Mouse (Mus musculus) B cell, adult 2 months (primary cell): ENCODE results near the gene Ctnna3.

Experiments
- DNase-seq, 2 experiments: peaks; one replicate each; pipeline ENCODE4 v3.0.0; 2022

Ctnna3 gene

DNA sequence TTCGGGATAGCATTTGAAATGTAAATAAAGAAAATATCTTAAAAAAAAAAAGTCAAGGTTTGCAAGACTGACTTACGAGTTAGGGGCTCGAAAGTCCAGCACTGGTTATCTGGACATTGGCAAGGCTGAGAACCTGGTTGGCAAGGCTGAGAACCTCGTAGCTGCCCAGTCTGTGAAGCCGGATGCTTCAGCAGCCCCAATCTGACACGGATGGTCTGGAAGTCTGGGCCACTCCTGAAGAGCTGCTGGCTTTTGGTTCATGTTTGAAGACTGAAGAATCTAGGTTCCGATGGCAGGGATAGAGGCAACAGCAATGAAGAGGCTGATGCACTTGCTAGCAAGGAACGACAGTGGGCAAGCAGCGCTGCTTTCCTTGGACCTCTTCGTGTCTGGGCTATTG, 339.0 kb downstream of the Ctnna3 start:
- no peak for DNase-seq

DNA sequence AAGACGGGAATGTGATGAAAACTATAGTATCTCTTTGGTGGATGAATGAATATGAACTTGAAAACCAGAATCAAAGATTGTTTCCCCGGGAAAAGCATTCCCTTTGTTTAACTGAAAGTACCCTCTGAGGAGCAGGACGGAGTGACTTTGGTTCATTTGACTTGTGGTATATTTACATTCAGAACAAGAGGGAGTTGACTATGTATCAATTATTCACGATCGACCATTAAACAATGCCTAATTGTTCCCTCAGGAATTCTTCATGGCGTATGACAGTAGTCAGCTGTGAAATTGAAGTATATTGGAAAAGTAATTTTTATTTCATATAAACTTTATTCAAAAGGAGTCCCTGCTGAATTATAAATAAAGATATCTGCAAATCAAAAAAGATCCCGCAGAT, 341.8 kb downstream of the Ctnna3 start:
- DNase-seq, result no peak

DNA sequence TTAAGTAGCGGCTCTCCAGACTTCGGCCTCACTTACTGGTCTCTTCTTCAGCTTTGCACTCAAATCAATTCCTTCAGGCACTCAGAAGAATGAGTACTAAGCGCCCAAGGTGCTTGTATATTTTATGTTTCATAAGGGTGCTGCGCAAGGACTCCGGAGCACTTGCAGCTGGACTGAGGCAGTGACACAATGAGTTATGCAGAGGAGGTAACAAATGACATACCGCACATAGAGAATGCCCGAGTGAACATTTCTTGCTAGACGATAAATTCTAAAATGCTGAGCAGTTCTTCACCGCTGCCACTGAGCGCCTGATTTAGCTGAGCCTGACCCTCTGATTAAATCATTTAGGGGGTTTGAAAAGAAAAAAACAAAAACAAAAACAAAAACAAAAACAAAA, 342.2 kb downstream of the Ctnna3 start:
- no peak for DNase-seq

DNA sequence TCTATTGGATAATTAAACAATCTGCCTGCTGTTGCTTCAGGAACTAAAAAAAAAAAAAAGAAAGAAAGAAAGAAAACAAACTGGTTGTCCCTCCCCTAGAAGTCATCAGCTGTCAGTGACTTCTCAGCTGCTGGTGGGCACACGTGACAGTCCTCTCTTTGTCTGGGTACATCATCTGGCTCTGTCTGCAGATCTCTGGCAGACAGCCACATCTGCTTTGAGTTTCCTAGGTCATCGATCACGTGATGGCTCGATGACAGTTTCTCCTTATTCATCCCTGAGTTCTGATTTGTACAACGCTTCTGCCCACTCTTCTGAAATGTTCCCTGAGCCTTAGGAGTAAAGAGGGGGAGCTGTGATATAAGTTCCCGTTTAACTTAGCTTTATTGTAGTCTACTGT, 352.1 kb downstream of the Ctnna3 start:
- DNase-seq, result no peak

DNA sequence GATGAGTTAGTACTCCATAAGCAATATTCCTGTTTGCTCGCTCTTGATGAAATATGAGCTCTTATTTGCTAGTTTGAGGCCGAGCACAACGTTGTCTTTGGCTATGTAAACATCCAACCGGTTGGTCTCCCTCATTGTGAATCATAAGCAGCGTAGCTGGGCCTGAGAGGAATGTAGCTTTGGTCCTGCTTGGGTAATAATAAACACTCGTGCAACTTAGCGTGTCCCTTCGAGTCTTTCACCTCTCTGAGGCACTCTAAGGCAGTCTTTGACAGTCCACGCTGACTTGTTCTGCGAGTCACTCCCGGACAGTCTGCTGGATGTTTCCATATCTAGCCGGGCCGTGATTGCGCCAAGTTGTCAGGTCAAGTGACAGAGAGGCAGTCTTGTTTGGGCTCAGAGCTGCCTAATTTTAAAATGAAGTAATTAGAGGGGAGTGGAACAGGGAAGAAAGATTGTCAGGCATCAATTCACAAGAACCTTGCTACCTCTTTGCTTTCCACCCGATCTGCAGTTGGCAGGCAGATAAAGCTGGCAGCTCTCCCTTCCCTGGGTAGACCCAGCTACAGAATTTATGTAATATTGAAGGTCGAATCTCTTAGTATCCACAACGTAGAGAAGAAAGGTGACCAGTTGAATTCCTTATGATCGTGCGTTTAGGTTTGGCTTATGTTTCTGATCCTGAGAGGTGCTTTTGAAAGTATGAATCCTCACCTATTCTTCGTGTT, 355.1 kb downstream of the Ctnna3 start:
- no peak for DNase-seq

DNA sequence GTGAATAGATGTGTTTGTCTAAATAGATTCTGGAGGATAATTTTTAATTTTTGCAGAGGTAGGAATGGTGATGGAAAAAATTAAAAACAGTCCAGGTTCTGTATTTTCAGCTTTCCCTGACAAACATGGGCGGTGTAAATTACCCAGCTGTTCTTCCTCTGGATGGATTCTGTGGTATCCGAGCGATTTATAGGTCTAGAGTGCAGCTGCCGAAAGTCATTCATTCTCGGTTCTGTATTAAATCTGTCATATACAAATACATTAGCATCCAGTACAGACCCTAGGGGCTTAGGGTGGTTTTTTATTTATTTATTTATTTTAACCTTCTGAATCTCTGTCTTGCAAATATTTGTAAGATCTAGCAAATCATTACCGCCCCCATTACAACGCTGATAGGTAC, 356.5 kb downstream of the Ctnna3 start:
- DNase-seq, result no peak

DNA sequence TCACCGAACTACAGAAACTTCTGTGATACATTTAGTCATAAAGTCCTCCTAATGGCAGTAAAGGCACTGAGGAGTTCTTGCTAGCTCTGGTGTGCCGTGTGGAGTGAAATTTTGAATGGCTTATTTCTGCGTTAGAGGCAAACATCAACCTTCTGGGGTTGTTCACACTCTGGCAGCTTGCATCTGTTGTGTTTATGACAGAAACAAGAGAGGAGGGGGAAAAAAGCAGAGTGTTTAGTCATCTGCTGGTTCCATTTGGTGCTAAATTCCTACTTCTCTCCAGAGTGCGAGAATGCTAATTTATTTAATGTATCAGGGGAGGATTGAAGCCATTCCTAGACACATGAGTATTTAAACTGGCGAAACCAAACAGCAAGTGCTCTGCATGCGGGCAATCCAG, 374.0 kb downstream of the Ctnna3 start:
- DNase-seq, result no peak

DNA sequence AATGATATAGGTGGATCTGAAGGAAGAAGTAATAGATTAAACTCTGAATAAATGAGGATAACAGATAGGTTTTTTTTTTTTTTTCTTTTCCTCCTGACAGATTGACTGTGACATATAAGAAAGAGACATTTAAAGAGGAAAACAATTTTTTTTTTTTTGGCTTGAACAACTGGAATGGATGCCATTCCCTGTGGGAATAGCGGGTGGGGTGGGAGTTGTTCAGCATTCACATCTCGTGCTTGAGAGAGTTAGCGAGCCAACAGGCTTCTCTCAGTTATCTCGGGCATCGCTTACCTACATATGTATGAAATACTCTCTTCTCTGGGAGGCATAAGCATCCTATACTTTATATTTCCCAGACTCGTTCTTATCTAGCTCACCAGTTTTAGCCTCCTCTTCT, 375.7 kb downstream of the Ctnna3 start:
- DNase-seq, result no peak

DNA sequence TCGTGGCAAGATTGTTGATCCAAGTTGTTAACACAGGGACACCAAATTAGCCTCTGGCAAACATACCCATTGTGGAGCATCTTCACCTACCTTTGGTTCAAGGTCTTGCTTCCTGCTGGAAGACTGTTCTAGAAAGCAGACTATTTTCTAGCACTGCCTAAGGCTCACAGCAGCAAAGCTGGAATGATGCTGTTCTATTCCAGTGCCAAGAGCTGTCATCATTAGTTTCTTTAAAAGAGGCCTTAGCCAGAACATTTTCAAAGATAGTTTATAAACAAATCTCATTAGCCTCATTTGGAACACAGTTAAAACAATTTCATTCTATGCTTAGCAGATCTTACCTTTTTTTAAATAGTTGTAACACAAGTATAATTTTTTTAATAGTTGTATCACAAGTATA, 376.4 kb downstream of the Ctnna3 start:
- DNase-seq, result no peak

DNA sequence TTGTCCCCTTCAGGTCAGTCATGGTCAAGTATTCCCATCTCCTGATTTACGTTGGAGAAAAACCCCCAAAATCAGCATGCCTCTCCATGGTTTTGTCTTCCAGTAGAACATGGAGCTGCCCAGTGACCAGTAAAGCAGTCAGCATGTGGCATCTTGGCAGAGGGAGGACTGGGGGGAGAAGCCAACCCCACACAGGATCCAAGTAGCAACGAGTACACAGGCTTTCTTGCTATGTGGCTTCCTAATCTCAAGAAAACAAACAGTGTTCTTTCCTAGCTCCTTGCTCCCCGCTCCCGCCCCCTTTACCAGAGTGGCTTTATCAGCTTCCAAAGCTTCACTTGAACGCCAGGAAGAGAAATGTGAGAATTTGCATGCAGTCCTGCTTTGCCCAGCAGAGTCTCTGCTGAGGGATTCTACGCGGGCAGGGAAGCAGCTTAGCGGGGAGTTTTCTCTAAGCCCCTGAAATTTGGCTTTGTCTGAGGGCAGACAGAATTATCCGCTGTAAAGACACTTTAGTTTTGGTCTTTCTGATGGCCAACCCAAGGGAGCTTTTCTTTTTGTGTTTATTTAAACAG, 380.2 kb downstream of the Ctnna3 start:
- no peak for DNase-seq

DNA sequence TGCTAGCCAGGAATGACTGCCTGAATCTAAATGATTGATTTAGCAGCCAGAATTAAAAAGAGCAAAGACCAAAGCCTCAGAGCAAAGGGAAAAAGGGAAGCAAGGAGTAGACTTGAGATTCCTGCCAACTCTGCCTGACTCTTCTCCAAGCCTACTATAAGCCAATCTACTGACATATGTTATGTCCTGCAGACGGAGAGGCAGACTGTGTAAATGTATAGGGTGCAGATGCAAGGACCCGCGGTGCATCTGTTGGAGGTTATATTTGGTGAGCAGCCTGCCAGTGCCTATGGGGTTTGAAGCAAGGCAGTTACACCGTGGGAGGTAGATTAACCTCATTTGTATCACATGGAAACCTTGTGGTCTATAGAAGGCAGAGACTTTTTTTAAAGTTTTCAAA, 409.1 kb downstream of the Ctnna3 start:
- no peak for DNase-seq

DNA sequence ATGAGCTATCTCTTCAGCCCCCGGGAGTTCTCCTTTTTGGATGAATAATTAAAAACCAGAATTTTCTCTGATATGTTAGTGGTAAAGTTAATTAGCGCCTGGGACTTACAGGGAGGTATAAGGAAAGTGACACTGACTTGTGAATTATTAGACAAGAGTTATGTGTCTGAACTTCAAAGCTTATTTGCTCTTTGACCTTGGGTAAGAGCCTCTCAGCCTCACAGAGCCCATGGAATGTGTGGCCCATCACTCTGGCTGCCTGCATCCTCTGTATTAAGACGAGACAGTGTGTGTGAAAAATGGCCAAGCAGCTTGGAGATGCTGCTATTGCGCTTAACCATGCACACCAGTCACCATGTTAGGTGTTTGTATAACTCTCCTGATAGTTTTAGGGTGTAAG, 422.0 kb downstream of the Ctnna3 start:
- DNase-seq, result no peak

DNA sequence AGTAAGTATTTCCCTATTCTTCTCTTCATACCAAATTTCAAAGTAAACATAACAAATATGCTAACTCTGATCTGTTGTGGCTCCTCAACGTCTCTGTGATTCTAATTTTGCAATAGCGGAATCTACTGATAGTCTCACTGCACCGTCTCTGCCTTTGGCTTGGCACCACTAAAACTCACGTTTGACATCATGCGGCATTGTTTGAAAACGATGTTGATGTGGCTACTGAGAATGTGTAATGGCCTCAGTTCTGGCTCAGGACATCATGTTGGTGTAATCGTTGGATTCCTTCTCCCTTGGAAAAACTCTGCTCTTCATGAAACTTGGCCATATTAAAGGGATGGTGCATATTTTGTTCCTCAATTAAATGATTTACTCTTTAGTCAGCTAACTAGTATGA, 439.2 kb downstream of the Ctnna3 start:
- DNase-seq, result no peak

DNA sequence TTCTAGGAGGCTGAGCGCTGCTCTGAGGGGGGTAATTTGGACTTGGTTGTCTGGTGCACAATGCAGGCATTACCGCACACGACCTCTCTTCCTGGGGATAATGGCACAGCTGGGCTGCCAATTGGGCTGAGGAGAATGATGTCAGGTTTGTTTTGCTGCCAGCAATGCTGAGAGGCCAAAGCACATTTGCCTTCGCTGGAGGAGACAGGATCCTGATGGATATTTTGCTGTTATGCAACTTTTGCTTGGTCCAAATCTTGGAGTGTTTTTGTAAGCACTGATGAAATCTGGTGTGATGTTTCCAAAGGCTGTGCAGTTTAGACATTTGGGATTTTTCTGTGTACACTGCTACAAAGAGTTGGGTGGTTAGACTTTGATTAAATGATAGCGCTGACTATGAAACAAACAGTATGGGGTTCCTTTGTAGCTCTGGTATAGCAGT, 450.6 kb downstream of the Ctnna3 start:
- no peak for DNase-seq

DNA sequence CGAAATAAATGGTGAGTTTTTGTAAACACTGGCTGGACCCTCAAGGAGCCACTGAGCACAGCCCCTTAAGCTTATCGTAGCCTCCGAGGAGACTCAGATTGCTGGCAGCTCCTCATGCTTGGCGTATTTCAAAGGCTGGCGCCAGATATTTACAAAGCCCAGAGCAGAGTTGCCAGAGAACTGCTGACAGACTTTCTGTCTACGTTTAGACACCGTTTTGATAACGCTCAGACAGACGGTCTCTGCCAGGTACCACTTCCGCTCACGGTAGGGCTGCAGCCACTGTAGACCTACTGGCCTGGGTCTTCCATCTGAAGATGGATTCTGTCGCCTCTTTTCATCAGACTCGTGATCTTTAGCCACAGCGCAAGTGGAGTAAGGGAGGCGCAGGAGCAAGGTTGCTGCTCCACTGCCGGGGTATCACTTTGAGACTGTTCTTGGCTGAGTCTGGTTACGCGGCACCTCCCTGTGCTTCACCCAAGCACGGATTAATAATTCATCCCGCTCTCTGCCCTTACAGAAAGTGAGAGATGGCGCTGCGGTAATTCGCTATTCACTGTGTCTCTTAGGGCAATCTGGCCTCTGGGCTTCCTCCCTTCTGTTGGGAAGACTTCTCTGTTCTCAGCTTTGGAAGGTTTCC, 456.7 kb downstream of the Ctnna3 start:
- no peak for DNase-seq

DNA sequence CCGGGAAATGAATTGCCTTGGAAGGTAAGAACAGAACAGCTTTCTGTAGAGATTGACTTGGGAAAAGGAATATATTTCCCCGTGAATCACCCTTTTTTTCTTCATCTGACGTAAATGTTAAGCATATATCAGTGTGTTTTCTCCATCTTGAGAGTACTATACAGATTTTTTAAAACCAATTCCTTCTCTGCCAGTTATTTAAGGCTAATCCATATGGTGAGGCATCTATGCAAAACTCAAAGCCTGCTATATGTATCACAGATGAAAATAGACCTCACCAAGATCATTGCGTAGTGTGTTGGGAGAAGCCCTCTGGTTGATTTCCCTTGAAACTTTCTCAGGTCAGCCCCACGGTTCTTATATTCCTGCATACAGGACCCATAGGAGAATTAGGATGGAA, 464.7 kb downstream of the Ctnna3 start:
- DNase-seq, result no peak

DNA sequence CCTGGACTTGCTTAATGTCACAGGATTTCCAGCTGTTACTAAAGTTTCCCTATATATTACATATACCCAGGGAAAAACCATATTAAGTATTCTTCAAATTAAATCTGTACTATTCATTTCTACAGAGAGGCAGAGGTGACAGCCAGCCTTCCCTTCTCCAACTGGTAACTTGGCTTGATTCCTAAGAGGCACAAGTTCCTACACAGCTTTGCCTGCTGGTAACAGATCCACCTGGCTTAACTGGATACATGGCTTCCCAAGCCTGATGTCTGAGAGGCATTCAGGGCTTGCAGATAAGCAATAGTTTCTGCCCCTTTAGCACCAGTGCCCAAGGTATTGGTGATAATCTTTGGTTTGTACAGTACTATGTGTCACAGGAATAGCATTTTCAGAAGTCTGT, 470.0 kb downstream of the Ctnna3 start:
- DNase-seq, result no peak

DNA sequence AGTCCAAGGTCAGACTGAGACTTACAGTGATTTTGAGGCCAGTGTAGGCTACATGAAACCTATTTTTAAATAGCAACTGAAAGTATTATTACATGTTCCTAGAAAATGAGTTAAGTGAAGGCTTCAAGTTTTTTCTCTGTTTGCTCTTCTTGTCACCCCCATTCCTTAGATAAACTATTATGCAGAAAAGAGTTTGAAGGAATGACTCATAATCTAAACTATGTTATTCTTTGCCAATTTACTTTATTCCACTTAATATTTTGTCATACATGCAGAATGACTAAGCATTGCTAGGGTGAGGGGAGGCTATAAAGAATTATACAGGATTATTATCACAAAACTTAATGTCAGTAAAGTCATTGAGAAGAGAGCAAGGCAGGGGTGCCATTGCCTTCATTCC, 479.0 kb downstream of the Ctnna3 start:
- no peak for DNase-seq

DNA sequence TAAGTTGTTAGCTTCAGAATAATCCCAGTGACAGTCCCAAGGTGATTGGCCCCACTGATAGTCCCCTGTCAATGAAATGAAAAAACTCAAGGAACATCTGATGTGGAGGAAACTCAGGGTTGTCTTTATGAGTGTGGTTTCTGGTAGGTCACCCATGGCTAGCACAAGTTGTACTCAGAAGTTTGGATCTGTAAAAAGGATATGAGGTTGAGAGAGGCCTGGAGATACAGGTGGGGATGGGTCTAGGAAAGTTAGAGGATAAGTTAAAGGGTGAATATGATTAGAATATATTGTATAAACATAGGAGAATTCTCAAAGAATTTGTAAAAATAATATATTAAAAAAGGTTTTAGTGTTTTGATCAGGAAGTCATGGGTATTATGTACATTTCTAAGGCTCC, 497.4 kb downstream of the Ctnna3 start, which contains the start of gene Gm10118:
Gene Gm10118, minus strand, starts transcription at position 101 of the 400 bp plus-strand sequence.
- DNase-seq, result no peak

DNA sequence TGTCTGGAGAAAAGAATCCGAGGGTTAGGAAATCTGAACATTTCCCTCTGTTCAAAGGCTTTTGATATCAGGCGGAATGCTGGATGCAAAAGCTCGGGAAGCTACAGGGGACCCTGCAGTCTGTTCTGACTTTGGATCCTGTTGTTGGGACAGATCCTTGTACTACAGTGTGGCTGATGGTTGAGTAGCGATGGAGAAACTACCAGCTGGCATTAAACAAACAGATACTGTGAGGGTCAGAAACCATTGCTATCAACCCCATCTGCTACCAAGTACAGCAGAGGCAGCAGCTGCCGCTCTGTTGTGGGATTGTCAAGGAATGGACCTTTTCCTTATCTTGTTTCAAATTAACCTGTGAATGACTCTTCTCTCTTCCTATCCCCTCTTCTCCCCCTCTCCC, 504.0 kb downstream of the Ctnna3 start:
- DNase-seq, result no peak

DNA sequence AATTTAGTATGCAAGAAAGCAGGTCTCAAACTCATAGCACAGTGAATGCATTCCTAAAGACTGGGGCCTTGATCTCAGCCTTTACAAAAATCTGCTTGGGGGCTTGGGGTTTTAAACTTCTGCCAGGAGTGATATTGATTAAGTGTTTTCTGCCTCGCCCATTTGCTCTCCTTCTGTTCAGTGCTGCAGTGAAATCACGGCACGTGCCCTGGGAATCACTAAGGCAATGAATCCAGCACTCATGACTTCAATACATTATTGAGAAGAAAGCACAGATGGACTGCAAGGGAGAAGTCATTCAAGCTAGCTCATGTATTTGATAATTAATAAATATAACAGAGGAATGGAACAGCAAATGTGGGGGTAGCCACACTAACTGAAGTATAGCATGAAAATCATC, 515.6 kb downstream of the Ctnna3 start:
- no peak for DNase-seq

DNA sequence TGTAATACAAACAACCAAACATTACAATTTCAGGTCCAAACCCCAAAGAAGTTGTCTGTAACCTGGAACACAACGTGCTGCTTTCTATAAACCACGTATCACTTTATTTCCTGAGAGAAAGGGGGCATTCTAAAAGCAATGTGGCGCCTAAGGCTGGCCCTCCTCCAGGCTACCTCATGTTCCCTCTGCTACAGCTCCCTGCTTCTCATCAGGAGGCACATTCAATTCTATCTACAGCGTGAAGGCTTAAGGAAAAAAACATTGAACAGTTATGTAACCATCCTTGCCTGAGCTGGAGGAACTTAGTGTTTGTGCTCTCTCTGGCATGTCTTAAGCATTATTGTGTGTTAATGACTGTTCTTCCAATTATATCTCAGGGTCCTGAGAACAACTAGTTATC, 517.4 kb downstream of the Ctnna3 start:
- no peak for DNase-seq

DNA sequence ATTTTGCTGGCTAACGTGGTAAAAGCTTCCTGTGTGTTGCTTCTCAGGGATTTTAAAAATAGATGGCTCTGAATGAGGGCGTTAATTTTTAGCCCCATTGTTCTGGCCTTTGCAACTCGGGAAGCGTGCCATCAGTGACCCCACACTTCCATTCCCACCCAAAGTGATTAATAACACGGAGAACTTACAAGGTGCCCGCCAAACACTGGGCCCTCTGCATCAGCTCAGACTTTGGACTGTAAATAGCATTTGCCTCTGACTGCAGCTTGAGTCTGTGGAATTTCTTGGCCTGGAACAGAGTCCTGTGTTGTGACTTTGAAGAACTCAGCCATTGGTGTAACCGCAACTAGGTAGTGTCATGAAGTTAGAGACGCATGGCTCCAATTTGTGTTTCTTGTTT, 521.0 kb downstream of the Ctnna3 start:
- no peak for DNase-seq

DNA sequence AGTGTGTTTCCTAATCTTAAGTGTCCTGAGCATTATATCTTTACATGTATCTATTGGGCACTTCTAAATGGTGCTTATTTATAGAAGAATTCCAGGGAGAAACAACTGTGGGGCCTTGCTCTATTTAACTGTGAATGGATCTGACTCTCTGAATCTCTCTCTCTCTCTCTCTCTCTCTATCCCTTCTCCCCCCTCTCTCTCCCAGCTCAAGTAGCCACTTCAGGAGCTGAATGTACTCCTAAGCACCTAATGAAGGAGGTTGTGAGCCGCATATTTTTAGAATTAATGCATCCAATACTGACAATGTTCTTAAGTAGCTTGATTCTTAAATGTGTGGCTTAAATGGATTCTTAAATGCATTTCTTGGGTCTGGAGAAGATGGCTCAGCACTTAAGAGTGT, 521.6 kb downstream of the Ctnna3 start:
- no peak for DNase-seq
